Mouse (Mus musculus): ENCODE data around the gene Lamp1. TPM values are rescaled to one million over a fixed set of nuclear protein-coding genes. Genes with fewer than 3 reads are reported as not detected.

Gene Lamp1
- polyA plus RNA-seq (2012; rRNA removed): 238 and 256 TPM in 2 replicates

DNA sequence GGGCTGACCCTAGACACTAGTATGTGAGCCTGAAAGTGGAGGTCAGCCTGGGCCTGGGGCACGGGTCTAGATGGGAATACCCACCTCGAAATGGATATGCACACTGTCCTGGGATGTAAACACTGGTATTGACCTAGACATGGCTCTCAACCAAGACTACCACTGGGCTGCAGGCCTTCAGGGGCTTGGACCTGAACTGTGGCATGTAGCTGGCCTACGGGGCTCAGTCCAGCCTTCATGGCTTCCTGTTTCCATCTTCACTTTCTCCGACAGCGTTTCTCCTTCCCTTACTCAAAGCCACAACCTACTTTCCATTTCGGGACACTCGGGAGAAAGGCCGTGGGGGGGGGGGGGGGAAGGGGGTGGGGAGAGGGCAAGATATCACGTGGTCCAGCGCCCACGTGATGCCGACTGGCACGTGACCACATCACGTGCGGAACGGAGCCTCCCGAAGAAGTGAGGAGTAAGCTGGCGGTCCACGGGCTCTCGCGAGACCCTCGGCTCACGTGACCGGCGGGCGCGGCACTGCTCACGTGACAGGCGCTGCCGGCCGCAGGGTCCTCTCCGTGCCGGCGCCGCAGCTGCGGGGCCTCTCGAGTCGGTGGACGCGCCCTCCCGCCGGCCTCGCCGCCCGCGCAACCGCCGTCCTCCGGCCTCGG lies at the start of gene Lamp1:
TSS of gene Lamp1 (plus strand) at position 444 of the 659 bp plus-strand sequence.

DNA sequence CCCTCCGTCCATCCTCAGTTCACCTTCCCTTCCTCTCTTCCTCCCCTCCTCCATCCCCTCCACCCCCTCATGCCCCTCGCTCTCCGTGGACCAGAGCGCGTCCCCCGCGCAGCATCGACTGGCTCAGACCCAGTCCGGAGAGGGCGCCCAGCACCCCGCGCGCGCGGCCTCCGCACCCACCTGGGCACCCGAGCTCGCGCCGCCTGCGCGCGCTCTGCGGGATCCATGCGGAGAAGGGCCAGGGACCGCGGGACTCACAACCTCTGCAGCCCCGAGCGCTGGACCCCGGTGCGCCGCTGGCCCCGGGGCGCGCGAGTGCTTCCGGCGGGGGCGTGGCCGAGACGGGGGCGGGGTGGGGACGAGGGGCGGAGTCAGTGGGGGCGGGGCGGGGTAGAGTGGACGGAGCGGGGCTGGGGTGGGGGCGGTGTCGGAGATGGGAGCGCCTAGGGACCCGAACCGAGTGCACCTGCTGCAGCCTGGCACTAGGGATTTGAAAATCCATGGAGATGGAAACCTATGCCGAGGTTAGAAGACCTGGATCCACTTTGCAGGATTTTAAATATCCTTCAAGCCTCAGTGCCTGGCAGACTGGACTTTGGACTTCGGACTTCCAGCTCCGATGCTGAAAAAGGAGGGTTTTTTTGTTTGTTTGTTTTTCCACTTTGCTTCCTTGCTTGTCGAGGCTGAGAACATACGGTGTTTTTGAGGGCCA lies 41.5 kb downstream of the Lamp1 start, which contains the start of gene Grtp1:
TSS of gene Grtp1 (minus strand) at position 320 of the 712 bp plus-strand sequence.

Other genes starting within 250 kb of the Lamp1 start
- 0.26 and 0.39 TPM in 2 replicates for gene F7, start 133.1 kb upstream of the Lamp1 start, polyA plus RNA-seq (2012; rRNA removed)
- gene F10, start 121.9 kb upstream of the Lamp1 start, polyA plus RNA-seq (2012; rRNA removed): 0.50 and 0.54 TPM in 2 replicates
- 0.18 and 0.20 TPM in 2 replicates for gene Proz, start 98.2 kb upstream of the Lamp1 start, polyA plus RNA-seq (2012; rRNA removed)
- gene Pcid2, start 53.7 kb upstream of the Lamp1 start, polyA plus RNA-seq (2012; rRNA removed): 33.8 and 36.5 TPM in 2 replicates
- 58.1 and 63.6 TPM in 2 replicates for gene Cul4a, start 53.5 kb upstream of the Lamp1 start, polyA plus RNA-seq (2012; rRNA removed)
- gene Grtp1, start 41.5 kb downstream of the Lamp1 start, polyA plus RNA-seq (2012; rRNA removed): 13.3 and 16.8 TPM in 2 replicates
- gene Adprhl1, start 95.0 kb downstream of the Lamp1 start, polyA plus RNA-seq (2012; rRNA removed): 0.14 and 0.79 TPM in 2 replicates
- 38.2 and 44.7 TPM in 2 replicates for gene Dcun1d2, start 129.0 kb downstream of the Lamp1 start, polyA plus RNA-seq (2012; rRNA removed)
- 35.8 and 37.3 TPM in 2 replicates for gene Tmco3, start 129.0 kb downstream of the Lamp1 start, polyA plus RNA-seq (2012; rRNA removed)
- 168 and 188 TPM in 2 replicates for gene Tfdp1, start 179.6 kb downstream of the Lamp1 start, polyA plus RNA-seq (2012; rRNA removed)
- gene Atp4b, start 237.7 kb downstream of the Lamp1 start, polyA plus RNA-seq (2012; rRNA removed): not detected in 2 replicates
- 0.10 and 0.11 TPM in 2 replicates for gene Grk1, start 245.9 kb downstream of the Lamp1 start, polyA plus RNA-seq (2012; rRNA removed)